Mouse (Mus musculus) brain, adult 2 months (tissue): ENCODE results near the gene Iqsec1.

Experiments
- DNase-seq: peaks from one replicate; pipeline ENCODE4 v3.0.0; 2011; ENCODE audit warnings: low read depth, low spot score

Iqsec1 gene

GRCm38 (mm10) chr6:90988648-90989317 lies at the start of gene Iqsec1:
Gene Iqsec1 (minus strand): TSS chr6:90988685.
- peak; percentile 95 for DNase-seq

- no peak for DNase-seq
Observed at GRCm38 (mm10) chr6:91028256-91028655, 39.8 kb upstream of the Iqsec1 start.

- DNase-seq: peak; percentile 43
Observed at GRCm38 (mm10) chr6:91020810-91021209, 32.3 kb upstream of the Iqsec1 start.

GRCm38 (mm10) chr6:91016600-91017230 lies 28.2 kb upstream of the Iqsec1 start:
- DNase-seq: peak; percentile 45

- no peak for DNase-seq
Observed at GRCm38 (mm10) chr6:91014198-91014958, 25.9 kb upstream of the Iqsec1 start.

- DNase-seq: no peak
Observed at GRCm38 (mm10) chr6:91012458-91012857, 24.0 kb upstream of the Iqsec1 start.

- no peak for DNase-seq
Observed at GRCm38 (mm10) chr6:91011568-91011967, 23.1 kb upstream of the Iqsec1 start.

GRCm38 (mm10) chr6:91008284-91008830 lies 19.9 kb upstream of the Iqsec1 start:
- DNase-seq: no peak

GRCm38 (mm10) chr6:91007207-91007606 lies 18.7 kb upstream of the Iqsec1 start:
- DNase-seq: no peak

- no peak for DNase-seq
Observed at GRCm38 (mm10) chr6:91004157-91004556, 15.7 kb upstream of the Iqsec1 start.

GRCm38 (mm10) chr6:91003310-91003995 lies 15.0 kb upstream of the Iqsec1 start:
- no peak for DNase-seq

GRCm38 (mm10) chr6:91001566-91001965 lies 13.1 kb upstream of the Iqsec1 start:
- no peak for DNase-seq

- peak; percentile 89 for DNase-seq
Observed at GRCm38 (mm10) chr6:91000819-91001525, 12.5 kb upstream of the Iqsec1 start.

- DNase-seq: no peak
Observed at GRCm38 (mm10) chr6:90999176-90999575, 10.7 kb upstream of the Iqsec1 start.

GRCm38 (mm10) chr6:90997025-90997424 lies 8.5 kb upstream of the Iqsec1 start:
- DNase-seq: peak; percentile 78

- no peak for DNase-seq
Observed at GRCm38 (mm10) chr6:90996181-90996580, 7.7 kb upstream of the Iqsec1 start.

- no peak for DNase-seq
Observed at GRCm38 (mm10) chr6:90988299-90988625, 223 bp downstream of the Iqsec1 start.

GRCm38 (mm10) chr6:90987561-90988298 lies 755 bp downstream of the Iqsec1 start:
- DNase-seq: peak; percentile 43

GRCm38 (mm10) chr6:90984101-90984500 lies 4.4 kb downstream of the Iqsec1 start:
- DNase-seq: peak; percentile 82

- DNase-seq: peak; percentile 73
Observed at GRCm38 (mm10) chr6:90974279-90974678, 14.2 kb downstream of the Iqsec1 start.
